Mouse (Mus musculus): ENCODE measurements around the gene Cbx3.

- TF ChIP-seq CTCF (IDR thresholded peaks at IDR 0.05; ENCODE audit: extremely low read depth, insufficient read length, insufficient replicate concordance, low read depth, low read length), result no peak
- TF ChIP-seq POLR2A (IDR thresholded peaks at IDR 0.05; ENCODE audit: low read depth, low read length), result no peak
Observed at GRCm38 (mm10) chr6:51438826-51439330, 31.3 kb upstream of the Cbx3 start.

All from small intestine, adult 2 months (tissue).